Mouse (Mus musculus) intestine, embryonic 14.5 days (tissue): ENCODE data around the gene Hpcal1. TPM values are rescaled to one million over a fixed set of nuclear protein-coding genes. Genes with fewer than 3 reads are reported as not detected.
A peak's percentile ranks its signal among the peaks of the same experiment; 100 is the strongest.

Source experiments
- ATAC-seq: fragments of 200-750 bp; cut with Nextera tagmentation; replicated peaks from 2 replicates; pipeline ENCODE4 v1.8.0; 2017; ENCODE audit warnings: low read depth, moderate number of reproducible peaks, moderate TSS enrichment, moderate library complexity; ENCODE audit not compliant: low FRiP score, low TSS enrichment
- DNase-seq: peaks from one replicate; pipeline ENCODE4 v3.0.0-alpha.2; 2018; ENCODE audit warnings: low spot score
- H3K27ac ChIP-seq: fragments of 300-500 bp; sonication (generic); 2 replicates; pipeline ENCODE4 v1.5.1; 2014; ENCODE audit warnings: low read depth, mild to moderate bottlenecking, control low read depth
- H3K27me3 ChIP-seq: fragments of 300-500 bp; sonication (generic); replicated peaks from 2 replicates; pipeline ENCODE4 v1.6.1; 2014; ENCODE audit warnings: low read length, control low read depth; ENCODE audit not compliant: control insufficient read depth, insufficient read depth
- H3K36me3 ChIP-seq: fragments of 300-500 bp; sonication (generic); 2 replicates; pipeline ENCODE4 v1.6.1; 2014; ENCODE audit warnings: low read length, control low read depth; ENCODE audit not compliant: control insufficient read depth, insufficient read depth
- H3K4me1 ChIP-seq: fragments of 300-500 bp; sonication (generic); replicated peaks from 2 replicates; pipeline ENCODE4 v1.6.1; 2014; ENCODE audit warnings: low read length, control low read depth, mixed read lengths; ENCODE audit not compliant: control insufficient read depth, insufficient read depth
- H3K4me2 ChIP-seq: fragments of 300-500 bp; sonication (generic); 2 replicates; pipeline ENCODE4 v1.6.1; 2014; ENCODE audit warnings: low read length
- H3K4me3 ChIP-seq: fragments of 300-500 bp; sonication (generic); 2 replicates; pipeline ENCODE4 v1.5.1; 2014; ENCODE audit warnings: low read depth, low read length, control low read depth, mixed read lengths
- H3K9ac ChIP-seq: fragments of 300-500 bp; sonication (generic); 2 replicates; pipeline ENCODE4 v1.6.1; 2014; ENCODE audit warnings: mild to moderate bottlenecking, low read length
- H3K9me3 ChIP-seq: fragments of 300-500 bp; sonication (generic); 2 replicates; pipeline ENCODE4 v1.6.1; 2016; ENCODE audit warnings: low read length, control low read depth; ENCODE audit not compliant: control insufficient read depth
- WGBS: fragments of 180-500 bp; shearing (Covaris S2); extraction: QIAGEN DNeasy Blood & Tissue Kit; methylation state at CpG from one replicate; pipeline ENCODE4 v1.1.7; 2014; 5-methylcytosine and 5-hydroxymethylcytosine counted together
- polyA plus RNA-seq: library from polyadenylated mRNA; unstranded; fragments of >200 nt; fragmentation: Nextera tagmentation; extraction: Ambion mirVana; gene quantifications from 2 replicates; pipeline ENCODE4 v1.2.1, GENCODE M21; 2014

The Hpcal1 gene
- polyA plus RNA-seq, 1 experiment from 2014 or later = 48.6 TPM

DNA sequence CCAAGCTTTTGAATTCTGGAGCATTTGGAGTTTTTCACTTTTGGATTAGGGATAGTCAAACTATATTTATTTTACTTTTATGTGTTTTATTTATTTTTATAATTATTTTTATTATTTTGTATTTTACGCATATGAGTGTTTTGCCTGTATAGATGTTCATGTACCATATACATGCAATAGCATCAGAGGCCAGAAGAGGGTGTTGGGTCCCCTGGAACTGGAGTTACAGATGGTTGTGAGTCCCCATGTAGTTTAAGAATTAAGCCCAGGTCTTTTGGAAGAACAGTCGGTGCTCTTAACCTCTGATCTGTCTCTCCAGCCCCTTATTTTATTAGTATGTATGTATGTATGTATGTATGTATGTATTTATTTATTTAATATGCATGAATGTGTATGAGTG is 12.9 kb upstream of the Hpcal1 start:
- Histone ChIP-seq H3K4me3 (no peak overlapping the region), H3K27me3 (no peaks in the 10 kb centered on the region), H3K9me3 (peaks cover 4% of the 10 kb centered on the region; the same call in 1 of the 2 replicates), H3K36me3 (no peaks in the 10 kb centered on the region), H3K4me2 (no peak overlapping the region), H3K9ac (no peak overlapping the region), H3K27ac (no peak overlapping the region), H3K4me1 (no peaks in the 10 kb centered on the region; the same call in 1 of the 2 replicates)
- 80% methylated on average over 2 of the region's 2 CpGs for WGBS
- DNase-seq = no peak
- no peak for ATAC-seq

DNA sequence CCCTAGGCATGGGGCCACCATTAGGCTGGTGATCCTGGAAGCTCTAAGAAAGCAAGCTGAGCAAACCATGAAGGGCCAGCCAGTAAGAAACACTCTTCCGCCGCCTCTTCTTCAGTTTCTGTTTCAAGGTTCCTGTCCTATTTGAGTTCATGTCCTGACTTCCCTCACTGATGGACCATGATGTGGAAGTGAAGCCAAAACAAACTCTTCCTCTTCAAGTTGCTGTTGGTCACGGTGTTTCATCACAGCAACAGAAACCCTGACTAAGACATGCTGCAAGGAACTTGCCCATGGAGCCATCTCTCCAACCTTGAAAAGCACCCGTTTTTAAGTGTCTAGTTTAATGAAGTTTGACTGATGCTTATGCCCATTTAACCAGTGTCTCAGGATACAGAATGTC is 11.1 kb upstream of the Hpcal1 start:
- Histone ChIP-seq H3K9me3 (peaks cover 4% of the 10 kb centered on the region; the same call in 1 of the 2 replicates), H3K36me3 (no peaks in the 10 kb centered on the region), H3K9ac (no peak overlapping the region), H3K27me3 (no peaks in the 10 kb centered on the region), H3K4me3 (no peak overlapping the region), H3K4me1 (no peaks in the 10 kb centered on the region), H3K4me2 (no peak overlapping the region), H3K27ac (no peak overlapping the region)
- no peak for ATAC-seq
- no peak for DNase-seq
- 88% methylated on average over 4 of the region's 4 CpGs for WGBS

DNA sequence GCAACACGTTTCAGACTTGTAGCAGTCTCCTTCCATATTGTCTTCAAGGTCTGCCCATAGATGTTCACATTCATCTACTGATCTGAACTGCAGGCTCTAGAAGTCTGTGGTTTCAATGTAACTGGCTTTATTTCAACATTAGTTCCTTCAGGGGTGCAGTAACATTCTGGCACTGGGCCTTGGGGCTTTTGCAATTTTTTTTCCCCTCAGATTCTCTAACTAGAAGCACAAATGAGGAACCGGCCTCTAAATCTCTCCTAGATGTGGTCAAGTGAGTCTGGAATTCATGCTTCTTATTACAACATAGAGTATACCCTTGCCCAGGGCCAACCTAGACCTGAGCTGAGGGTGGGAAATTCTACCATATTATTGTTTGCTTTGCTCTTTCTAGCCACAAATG is 8.5 kb upstream of the Hpcal1 start:
- ATAC-seq (no peak), DNase-seq (no peak)
- 91% methylated on average over 2 of the region's 2 CpGs for WGBS
- Histone ChIP-seq H3K27me3 (no peaks in the 10 kb centered on the region), H3K4me1 (no peaks in the 10 kb centered on the region), H3K4me2 (no peak overlapping the region), H3K4me3 (no peak overlapping the region), H3K9me3 (peaks cover 4% of the 10 kb centered on the region; the same call in 1 of the 2 replicates), H3K27ac (no peak overlapping the region), H3K36me3 (no peaks in the 10 kb centered on the region), H3K9ac (no peak overlapping the region)

DNA sequence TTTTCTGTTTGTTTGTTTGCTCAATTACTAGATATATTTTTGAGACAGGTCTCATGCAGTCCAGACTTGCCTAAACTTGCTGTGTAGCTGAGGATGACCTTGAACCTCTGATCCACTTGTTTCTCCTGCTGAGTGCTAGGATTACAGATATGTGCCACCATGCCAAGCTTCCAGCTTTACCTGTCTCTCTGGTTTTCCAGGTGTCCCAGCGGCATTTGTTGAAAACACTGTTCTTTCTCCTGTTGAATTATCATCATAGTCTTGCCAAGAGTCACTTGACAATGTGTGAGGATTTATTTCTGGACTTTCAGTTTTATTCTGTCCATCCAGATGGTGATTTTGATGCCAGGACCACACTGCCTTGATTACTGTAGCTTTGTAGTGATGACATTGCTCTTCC is 6.3 kb upstream of the Hpcal1 start:
- no peak for ATAC-seq
- H3K4me1 ChIP-seq = no peaks in the 10 kb centered on the region
- H3K4me3 ChIP-seq = no peak overlapping the region
- H3K27ac ChIP-seq = no peak overlapping the region
- no peaks in the 10 kb centered on the region for H3K36me3 ChIP-seq
- DNase-seq = no peak
- H3K27me3 ChIP-seq = no peaks in the 10 kb centered on the region
- H3K9ac ChIP-seq = no peak overlapping the region
- WGBS = 81% methylated on average over 1 of the region's 1 CpGs
- H3K4me2 ChIP-seq = no peak overlapping the region
- peaks cover 4% of the 10 kb centered on the region; the same call in 1 of the 2 replicates for H3K9me3 ChIP-seq

DNA sequence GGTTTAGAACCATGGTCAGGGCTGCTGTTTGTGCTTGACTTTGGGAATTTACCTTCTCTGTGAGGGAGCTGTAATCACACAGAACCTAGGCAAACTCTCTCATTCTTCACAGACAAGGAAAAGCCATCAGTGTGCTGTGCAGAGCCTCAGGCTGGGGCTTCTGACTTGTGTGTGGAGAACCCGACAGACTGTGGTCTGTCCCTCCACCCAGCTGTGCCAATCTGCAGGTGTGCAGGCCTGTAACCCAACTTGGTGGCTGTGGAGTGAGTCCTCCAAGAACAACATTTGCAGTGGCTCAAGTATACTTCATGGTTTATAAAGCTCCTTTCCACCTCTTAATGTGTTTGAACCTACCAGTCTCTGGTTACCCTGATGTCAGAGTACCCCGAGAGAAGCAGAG is 4.5 kb upstream of the Hpcal1 start:
- Histone ChIP-seq H3K36me3 (no peaks in the 10 kb centered on the region), H3K9ac (no peak overlapping the region), H3K27me3 (no peaks in the 10 kb centered on the region), H3K4me3 (no peak overlapping the region), H3K4me2 (no peak overlapping the region), H3K27ac (no peak overlapping the region), H3K4me1 (peaks cover 4% of the 10 kb centered on the region; the same call in 1 of the 2 replicates), H3K9me3 (peaks cover 4% of the 10 kb centered on the region; the same call in 1 of the 2 replicates)
- ATAC-seq (no peak), DNase-seq (no peak)
- WGBS = 86% methylated on average over 2 of the region's 2 CpGs

DNA sequence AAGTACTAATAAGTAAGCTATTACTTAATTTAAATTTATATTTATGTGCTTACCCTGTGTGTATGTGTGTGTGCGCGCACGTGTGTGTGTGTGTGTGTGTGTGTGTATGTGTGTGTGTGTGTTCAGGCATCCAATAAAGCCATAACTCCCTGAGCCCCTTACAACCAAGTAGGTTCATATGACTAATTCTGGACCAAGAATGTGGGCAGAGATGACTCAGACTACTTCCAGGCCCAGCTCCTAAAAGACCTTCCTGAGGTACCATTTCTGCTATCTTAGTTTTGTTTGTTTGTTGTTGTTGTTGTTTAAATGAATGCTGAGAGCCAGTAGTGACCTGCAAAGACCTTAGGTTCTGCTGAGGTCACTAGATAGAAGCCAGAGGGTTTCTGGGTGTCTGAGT is 1.7 kb upstream of the Hpcal1 start:
- Histone ChIP-seq H3K27ac (no peak overlapping the region), H3K9ac (no peak overlapping the region), H3K4me3 (no peak overlapping the region), H3K4me1 (peaks cover 13% of the 10 kb centered on the region), H3K9me3 (no peaks in the 10 kb centered on the region), H3K4me2 (no peak overlapping the region), H3K36me3 (no peaks in the 10 kb centered on the region), H3K27me3 (no peaks in the 10 kb centered on the region)
- 90% methylated on average over 3 of the region's 3 CpGs for WGBS
- ATAC-seq = no peak
- no peak for DNase-seq

DNA sequence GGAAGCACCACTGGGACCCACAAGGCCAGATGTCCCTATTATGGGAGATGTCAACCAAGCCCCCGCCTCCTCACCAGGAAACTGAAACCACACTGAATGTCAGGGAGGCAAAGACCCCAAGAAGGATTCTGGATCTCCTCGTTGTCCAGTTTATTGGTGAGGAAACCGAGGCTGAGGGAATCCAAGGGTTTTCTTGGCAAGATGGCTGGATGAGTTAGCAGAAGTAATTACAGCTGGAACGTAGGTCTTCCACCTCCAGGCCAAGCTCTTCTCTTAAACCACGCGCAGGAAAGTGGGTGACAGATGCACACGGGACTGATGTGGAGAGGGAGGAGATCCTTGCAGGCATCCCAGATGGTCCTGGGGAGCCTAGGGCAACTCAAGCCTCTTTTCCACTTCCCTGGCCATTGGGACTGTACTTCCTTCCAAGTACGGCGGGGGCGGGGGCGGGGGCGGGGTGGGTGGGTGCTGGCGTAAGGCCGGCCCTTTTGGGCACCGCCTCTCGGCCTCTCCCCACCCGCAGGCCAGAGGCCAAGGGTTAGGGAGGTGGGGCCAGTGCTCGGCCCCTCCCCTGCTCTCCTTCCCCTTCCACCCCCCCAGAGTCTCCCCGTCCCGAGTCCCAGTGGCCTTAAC is 609 bp upstream of the Hpcal1 start:
- Histone ChIP-seq H3K4me3 (peak overlapping the region; percentile 79), H3K27ac (no peak overlapping the region; the same call in 1 of the 2 replicates), H3K4me1 (peaks cover 13% of the 10 kb centered on the region), H3K9me3 (no peaks in the 10 kb centered on the region), H3K4me2 (peak overlapping the region; percentile 93), H3K27me3 (no peaks in the 10 kb centered on the region), H3K9ac (no peak overlapping the region), H3K36me3 (no peaks in the 10 kb centered on the region)
- ATAC-seq (peak; percentile 85; the same call in 1 of the 2 replicates), DNase-seq (no peak)
- 13% methylated on average over 15 of the region's 20 CpGs for WGBS

DNA sequence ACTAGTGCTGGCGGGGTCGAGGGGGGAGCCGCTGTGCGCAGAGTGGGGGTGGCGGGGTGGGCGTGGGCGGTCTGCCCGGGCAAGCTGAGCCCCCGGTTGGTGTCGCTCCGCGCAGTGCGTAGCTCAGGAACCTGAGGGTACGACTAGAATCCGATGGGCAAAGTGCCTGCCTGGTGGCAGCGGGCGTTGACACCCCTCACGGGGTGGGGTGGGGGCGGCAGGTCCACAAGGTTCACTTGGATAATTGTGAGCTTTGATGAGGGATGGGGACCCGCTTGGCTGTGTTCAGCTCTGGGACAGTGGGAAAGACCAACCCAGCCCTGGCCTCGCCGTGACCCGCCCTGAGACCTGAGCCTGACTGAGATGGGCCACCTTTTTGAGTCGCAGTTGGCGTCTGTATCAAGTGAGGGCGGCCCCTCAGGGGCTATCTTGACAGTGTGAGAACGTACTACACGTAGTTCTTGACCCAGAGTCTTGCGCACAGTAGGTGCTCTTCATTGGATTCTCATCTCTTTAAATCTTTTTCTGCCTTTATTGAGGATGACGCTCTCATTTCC is 742 bp downstream of the Hpcal1 start:
- peak; percentile 13; the same call in 1 of the 2 replicates for ATAC-seq
- no peaks in the 10 kb centered on the region for H3K27me3 ChIP-seq
- no peak overlapping the region for H3K27ac ChIP-seq
- peak overlapping the region; percentile 63 for H3K9ac ChIP-seq
- H3K4me1 ChIP-seq = peaks cover 13% of the 10 kb centered on the region
- peak; percentile 81 for DNase-seq
- no peaks in the 10 kb centered on the region for H3K36me3 ChIP-seq
- 1% methylated on average over 30 of the region's 30 CpGs for WGBS
- peak overlapping the region; percentile 93 for H3K4me2 ChIP-seq
- no peaks in the 10 kb centered on the region for H3K9me3 ChIP-seq
- peak overlapping the region; percentile 79 for H3K4me3 ChIP-seq

DNA sequence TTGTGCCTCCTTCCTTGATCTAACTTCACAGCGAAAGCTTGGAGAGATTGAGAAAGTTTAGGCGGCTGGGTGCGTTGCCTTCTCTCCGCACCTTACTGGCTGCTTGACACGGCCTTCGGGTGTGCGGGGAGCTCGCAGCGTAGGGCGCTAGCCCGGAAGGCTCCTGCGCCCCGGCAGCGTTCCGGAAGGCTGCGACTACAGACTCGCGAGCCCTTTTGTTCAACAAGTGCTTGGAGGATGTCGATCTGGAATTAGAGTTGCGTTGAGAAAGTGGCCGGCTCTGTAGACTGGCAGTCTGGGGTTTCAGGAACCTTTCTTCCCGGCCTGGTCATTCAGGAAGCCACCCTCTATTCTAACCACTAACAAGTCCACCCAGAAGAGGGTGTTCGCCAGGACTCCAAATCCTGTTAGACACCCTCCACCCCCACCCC is 1.2 kb downstream of the Hpcal1 start:
- no peaks in the 10 kb centered on the region for H3K9me3 ChIP-seq
- no peaks in the 10 kb centered on the region for H3K27me3 ChIP-seq
- H3K4me2 ChIP-seq = peak overlapping the region; percentile 93
- H3K4me3 ChIP-seq = peak overlapping the region; percentile 79
- ATAC-seq = no peak
- WGBS = 1% methylated on average over 23 of the region's 23 CpGs
- peak overlapping the region; percentile 63 for H3K9ac ChIP-seq
- H3K4me1 ChIP-seq = peaks cover 13% of the 10 kb centered on the region
- no peak overlapping the region for H3K27ac ChIP-seq
- DNase-seq = peak; percentile 71
- H3K36me3 ChIP-seq = no peaks in the 10 kb centered on the region
